ENCODE assay signal across 22 mouse cellular contexts in genomic region chr15:94864134-94864533, GRCm38 (mm10).
A peak's percentile ranks its signal among the peaks of the same experiment; 100 is the strongest.
DNase-seq lines count a peak whose midpoint lies in the region; ATAC-seq and TF ChIP-seq lines count a peak whose summit lies in the region.
"Had no signal": no experiment of that assay in that cellular context is flagged by ENCODE, and none has a peak within 500 bp of the region (broad histone marks: within the 10 kb centered on the region; RNA-seq: fewer than 3 reads in every experiment).

No protein-coding gene starts in this region.

- no peak overlapping the region for H3K27ac ChIP-seq in forebrain, postnatal 0 days (ENCODE audit: low read depth, low read length)
- H3K27ac ChIP-seq in forebrain, embryonic 11.5 days (ENCODE audit: low read depth, low read length): no peak overlapping the region
- H3K27ac ChIP-seq in midbrain, embryonic 11.5 days (ENCODE audit: low read depth, low read length): no peak overlapping the region
- H3K27ac ChIP-seq in midbrain, embryonic 10.5 days (replicated peaks): no peak overlapping the region
- H3K27ac ChIP-seq in midbrain, embryonic 14.5 days (replicated peaks; ENCODE audit: low read depth, low read length): peak overlapping the region; percentile 33; the same call in 1 of the 2 replicates
- no peak overlapping the region for H3K27ac ChIP-seq in lung, postnatal 0 days (ENCODE audit: low read length)
- H3K27ac ChIP-seq: heart, embryonic 10.5 days; hindbrain, embryonic 10.5 days; limb, embryonic 12.5 days; neural tube, embryonic 15.5 days had no signal

- WGBS in forebrain, postnatal 0 days: 31% methylated on average over 1 of the region's 1 CpGs
- WGBS in forebrain, embryonic 11.5 days: 33% methylated on average over 1 of the region's 1 CpGs
- WGBS in midbrain, embryonic 11.5 days: 38% methylated on average over 1 of the region's 1 CpGs
- WGBS in midbrain, embryonic 10.5 days: 30% methylated on average over 1 of the region's 1 CpGs
- WGBS in midbrain, embryonic 14.5 days: 13% methylated on average over 1 of the region's 1 CpGs
- WGBS in lung, postnatal 0 days: 27% methylated on average over 1 of the region's 1 CpGs

- H3K9ac ChIP-seq in forebrain, postnatal 0 days: no peak overlapping the region
- no peak overlapping the region for H3K9ac ChIP-seq in forebrain, embryonic 11.5 days (ENCODE audit: low read length)
- H3K9ac ChIP-seq in midbrain, embryonic 11.5 days (ENCODE audit: low read length): no peak overlapping the region
- H3K9ac ChIP-seq in midbrain, embryonic 14.5 days (replicated peaks; ENCODE audit: low read length): no peak overlapping the region
- H3K9ac ChIP-seq in lung, postnatal 0 days (replicated peaks; ENCODE audit: low read depth): no peak overlapping the region
- H3K9ac ChIP-seq: limb, embryonic 12.5 days; liver, postnatal 0 days; neural tube, embryonic 15.5 days had no signal

- H3K27me3 ChIP-seq in forebrain, postnatal 0 days (ENCODE audit: insufficient read depth, low read length): no peaks in the 10 kb centered on the region
- H3K27me3 ChIP-seq in forebrain, embryonic 11.5 days (ENCODE audit: control insufficient read depth, insufficient read depth, low read length): no peaks in the 10 kb centered on the region
- H3K27me3 ChIP-seq in midbrain, embryonic 11.5 days (ENCODE audit: control insufficient read depth, insufficient read depth, low read length): no peaks in the 10 kb centered on the region; the same call in 1 of the 2 replicates
- H3K27me3 ChIP-seq in midbrain, embryonic 10.5 days (ENCODE audit: low read depth, poor library complexity, severe bottlenecking): no peaks in the 10 kb centered on the region
- H3K27me3 ChIP-seq in midbrain, embryonic 14.5 days (ENCODE audit: control insufficient read depth, insufficient read depth, low read length): no peaks in the 10 kb centered on the region
- no peaks in the 10 kb centered on the region for H3K27me3 ChIP-seq in lung, postnatal 0 days (replicated peaks; ENCODE audit: insufficient read depth, low read length)
- H3K27me3 ChIP-seq: limb, embryonic 12.5 days; neural tube, embryonic 15.5 days had no signal

- no peak for DNase-seq in forebrain, postnatal 0 days
- DNase-seq in forebrain, embryonic 11.5 days (ENCODE audit: low spot score): no peak
- DNase-seq in midbrain, embryonic 11.5 days (ENCODE audit: low spot score, missing footprints): no peak
- DNase-seq in midbrain, embryonic 10.5 days (ENCODE audit: low spot score): no peak
- peak; percentile 56 for DNase-seq in midbrain, embryonic 14.5 days
- no peak for DNase-seq in lung, postnatal 0 days (ENCODE audit: low spot score)
- DNase-seq in MN1 (ENCODE audit: low spot score): no peak
- DNase-seq: adrenal gland, postnatal 10 days; cerebellum, adult 11 months; cerebellum, adult 9-11 months; kidney, adult 11 months; kidney, postnatal 4 days; liver, postnatal 0 days; lung, postnatal 10 days; thymus, adult 2 months; thymus, postnatal 4 days had no signal

- H3K4me1 ChIP-seq in forebrain, postnatal 0 days (ENCODE audit: insufficient read depth): peaks cover 6% of the 10 kb centered on the region; the same call in 1 of the 2 replicates
- H3K4me1 ChIP-seq in forebrain, embryonic 11.5 days (replicated peaks; ENCODE audit: control insufficient read depth, insufficient read depth, low read length): no peaks in the 10 kb centered on the region
- H3K4me1 ChIP-seq in midbrain, embryonic 11.5 days (ENCODE audit: control insufficient read depth, insufficient read depth, low read length): 0 out of 2 replicates have a peak, but pooled peaks cover 3% of the 10 kb centered on the region
- peaks cover 7% of the 10 kb centered on the region for H3K4me1 ChIP-seq in midbrain, embryonic 10.5 days
- H3K4me1 ChIP-seq in midbrain, embryonic 14.5 days (ENCODE audit: control insufficient read depth, insufficient read depth, low read length): peaks cover 8% of the 10 kb centered on the region
- no peaks in the 10 kb centered on the region for H3K4me1 ChIP-seq in lung, postnatal 0 days (ENCODE audit: insufficient read depth, low read depth, low read length)
- H3K4me1 ChIP-seq: heart, embryonic 10.5 days; limb, embryonic 12.5 days had no signal

- no peak overlapping the region for H3K4me2 ChIP-seq in forebrain, postnatal 0 days (ENCODE audit: low read depth)
- no peak overlapping the region for H3K4me2 ChIP-seq in forebrain, embryonic 11.5 days (ENCODE audit: low read depth, low read length, severe bottlenecking)
- no peak overlapping the region for H3K4me2 ChIP-seq in midbrain, embryonic 11.5 days
- H3K4me2 ChIP-seq in midbrain, embryonic 14.5 days (ENCODE audit: low read length): no peak overlapping the region
- H3K4me2 ChIP-seq in lung, postnatal 0 days (replicated peaks; ENCODE audit: low read depth, low read length): no peak overlapping the region
- H3K4me2 ChIP-seq: limb, embryonic 12.5 days; liver, embryonic 11.5 days; neural tube, embryonic 15.5 days had no signal

- no peaks in the 10 kb centered on the region for H3K36me3 ChIP-seq in forebrain, postnatal 0 days (ENCODE audit: insufficient read depth)
- H3K36me3 ChIP-seq in forebrain, embryonic 11.5 days (ENCODE audit: control insufficient read depth, insufficient read depth, low read length): no peaks in the 10 kb centered on the region
- H3K36me3 ChIP-seq in midbrain, embryonic 11.5 days (ENCODE audit: control insufficient read depth, insufficient read depth, low read length): no peaks in the 10 kb centered on the region
- no peaks in the 10 kb centered on the region for H3K36me3 ChIP-seq in midbrain, embryonic 10.5 days
- no peaks in the 10 kb centered on the region for H3K36me3 ChIP-seq in midbrain, embryonic 14.5 days (ENCODE audit: control insufficient read depth, insufficient read depth, low read length)
- H3K36me3 ChIP-seq in lung, postnatal 0 days (ENCODE audit: insufficient read depth, low read length): no peaks in the 10 kb centered on the region
- H3K36me3 ChIP-seq: heart, embryonic 10.5 days; hindbrain, embryonic 10.5 days; limb, embryonic 12.5 days; neural tube, embryonic 15.5 days had no signal

- no peaks in the 10 kb centered on the region for H3K9me3 ChIP-seq in forebrain, postnatal 0 days (ENCODE audit: low read length)
- no peaks in the 10 kb centered on the region for H3K9me3 ChIP-seq in forebrain, embryonic 11.5 days (ENCODE audit: control insufficient read depth, low read length)
- H3K9me3 ChIP-seq in midbrain, embryonic 11.5 days (ENCODE audit: control insufficient read depth, low read length): no peaks in the 10 kb centered on the region
- no peaks in the 10 kb centered on the region for H3K9me3 ChIP-seq in midbrain, embryonic 10.5 days (replicated peaks)
- no peaks in the 10 kb centered on the region for H3K9me3 ChIP-seq in midbrain, embryonic 14.5 days (ENCODE audit: control insufficient read depth, low read length)
- H3K9me3 ChIP-seq in lung, postnatal 0 days (ENCODE audit: low read length): no peaks in the 10 kb centered on the region
- H3K9me3 ChIP-seq: heart, embryonic 10.5 days; hindbrain, embryonic 10.5 days; limb, embryonic 12.5 days; neural tube, embryonic 15.5 days had no signal

- no peak overlapping the region for H3K4me3 ChIP-seq in forebrain, postnatal 0 days (ENCODE audit: low read depth, low read length)
- H3K4me3 ChIP-seq in forebrain, embryonic 11.5 days (ENCODE audit: low read depth, low read length): no peak overlapping the region
- no peak overlapping the region for H3K4me3 ChIP-seq in midbrain, embryonic 11.5 days (ENCODE audit: low read depth, low read length)
- H3K4me3 ChIP-seq in midbrain, embryonic 10.5 days: no peak overlapping the region
- H3K4me3 ChIP-seq in midbrain, embryonic 14.5 days (replicated peaks; ENCODE audit: low read depth, low read length): no peak overlapping the region
- no peak overlapping the region for H3K4me3 ChIP-seq in lung, postnatal 0 days (ENCODE audit: low read depth, low read length)
- H3K4me3 ChIP-seq: heart, embryonic 10.5 days; hindbrain, embryonic 10.5 days; limb, embryonic 12.5 days; neural tube, embryonic 15.5 days had no signal

- TF ChIP-seq EP300 in lung, postnatal 0 days (IDR thresholded peaks at IDR 0.05): no peak

- ATAC-seq in forebrain, postnatal 0 days: peak; percentile 38; the same call in 1 of the 2 replicates
- no peak for ATAC-seq in forebrain, embryonic 11.5 days (replicated peaks; ENCODE audit: low FRiP score)
- ATAC-seq in midbrain, embryonic 11.5 days (ENCODE audit: low FRiP score): peak; percentile 33; the same call in 1 of the 2 replicates
- ATAC-seq in midbrain, embryonic 14.5 days (ENCODE audit: low FRiP score, low TSS enrichment): no peak; the same call in 1 of the 2 replicates
- no peak for ATAC-seq in lung, postnatal 0 days
- ATAC-seq: activated CD4-positive, CD25-positive, alpha-beta regulatory T cell, adult 4 months; liver, postnatal 0 days had no signal

- no peak for TF ChIP-seq CTCF in forebrain, postnatal 0 days (IDR thresholded peaks at IDR 0.05; ENCODE audit: low read depth)
- TF ChIP-seq CTCF in lung, postnatal 0 days (IDR thresholded peaks at IDR 0.05): no peak

Comparison
In these comparisons a context has a peak if more than half of its experiments do, and no peak if none do; other contexts are left out.
1. ATAC-seq: peak in forebrain, postnatal 0 days (single experiment) and midbrain, embryonic 11.5 days (single experiment); none in forebrain, embryonic 11.5 days (single experiment), midbrain, embryonic 14.5 days (single experiment) and lung, postnatal 0 days (single experiment).